Mouse (Mus musculus): Measurements from ENCODE around the gene Mon2.

- TF ChIP-seq CTCF (IDR thresholded peaks at IDR 0.05; ENCODE audit: low read depth, low read length) (no peak), POLR2A (IDR thresholded peaks at IDR 0.05; ENCODE audit: borderline replicate concordance, low read depth, low read length) (no peak)
These were observed 103.1 kb downstream of the Mon2 start for GRCm38 (mm10) chr10:122973241-122973640.

All from bone marrow macrophage, adult 2 months (primary cell).